Mouse (Mus musculus): Measurements from ENCODE around the gene Klhdc10.
"Not testable (repeated sequence)": the region's sequence is repeated elsewhere in the genome, so short reads cannot be mapped to it uniquely, and the experiment has no call there.

The Klhdc10 gene

GRCm38 (mm10) chr6:30401308-30402015, at the start of gene Klhdc10:
TSS of gene Klhdc10 (plus strand) at chr6:30401868.
- DNase-seq: peak; percentile 99

DNA sequence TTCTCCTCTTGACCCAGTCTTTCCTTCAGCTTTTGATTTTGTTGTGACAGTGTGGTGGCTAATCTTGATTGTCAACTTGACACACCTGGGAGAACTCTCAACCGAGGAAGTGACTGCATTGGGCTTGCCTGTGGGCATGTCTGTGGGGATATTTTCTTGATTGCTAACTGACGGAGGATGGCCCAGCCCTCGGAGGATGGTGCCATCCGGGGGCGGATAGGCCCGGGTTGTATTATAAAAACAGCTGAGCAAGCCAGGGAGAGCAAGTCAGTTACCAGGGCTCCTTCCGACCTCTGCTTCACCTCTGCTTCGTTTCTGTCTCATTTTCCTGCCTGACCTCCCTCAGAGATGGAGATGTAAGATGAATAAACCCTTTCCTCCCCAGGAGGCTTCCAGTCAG, 48.9 kb upstream of the Klhdc10 start:
- DNase-seq: no peak

GRCm38 (mm10) chr6:30353661-30354060, 48.0 kb upstream of the Klhdc10 start:
- no peak for DNase-seq

DNA sequence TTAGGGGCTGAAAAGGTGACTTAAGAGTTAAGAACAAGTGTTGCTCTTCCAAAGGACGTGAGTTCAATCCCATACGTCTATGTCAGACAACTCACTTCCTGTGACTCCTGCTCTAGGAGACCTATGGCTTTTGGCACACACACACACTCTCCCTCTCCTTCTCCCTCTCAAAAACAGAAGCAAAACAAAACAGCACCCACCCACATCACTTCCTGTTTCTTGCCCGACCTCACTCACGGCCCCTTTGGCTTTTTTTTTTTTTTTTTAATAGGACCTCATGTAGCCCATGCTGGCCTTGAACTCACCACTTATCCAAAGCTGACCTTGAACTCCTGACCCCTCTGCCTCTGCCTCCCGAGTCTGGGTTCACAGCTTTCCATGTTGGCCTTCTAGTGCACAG, 46.9 kb upstream of the Klhdc10 start:
- DNase-seq: no peak

DNA sequence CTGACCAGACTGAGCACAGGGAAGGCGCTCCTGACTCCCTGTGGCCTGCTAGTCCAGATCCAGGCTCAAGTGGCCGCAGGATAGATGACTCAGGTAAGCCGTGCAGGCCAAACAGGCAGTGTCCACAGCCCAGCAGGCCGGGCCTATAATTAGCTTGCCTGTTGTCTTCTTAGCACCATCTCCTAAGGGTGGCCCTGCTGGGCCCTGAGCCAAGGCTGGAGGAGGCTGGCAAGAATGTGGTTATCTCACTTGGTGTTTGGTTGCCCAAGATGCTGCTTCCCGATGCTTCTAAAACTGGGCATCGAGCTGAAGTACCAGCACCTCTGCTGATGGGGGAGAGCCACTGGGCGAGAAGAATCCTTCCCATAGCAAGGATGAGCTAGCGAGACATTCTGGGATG, 46.0 kb upstream of the Klhdc10 start:
- DNase-seq: peak; percentile 68 to 72

GRCm38 (mm10) chr6:30356161-30356560, 45.5 kb upstream of the Klhdc10 start:
- peak; percentile 52 to 54 for DNase-seq

DNA sequence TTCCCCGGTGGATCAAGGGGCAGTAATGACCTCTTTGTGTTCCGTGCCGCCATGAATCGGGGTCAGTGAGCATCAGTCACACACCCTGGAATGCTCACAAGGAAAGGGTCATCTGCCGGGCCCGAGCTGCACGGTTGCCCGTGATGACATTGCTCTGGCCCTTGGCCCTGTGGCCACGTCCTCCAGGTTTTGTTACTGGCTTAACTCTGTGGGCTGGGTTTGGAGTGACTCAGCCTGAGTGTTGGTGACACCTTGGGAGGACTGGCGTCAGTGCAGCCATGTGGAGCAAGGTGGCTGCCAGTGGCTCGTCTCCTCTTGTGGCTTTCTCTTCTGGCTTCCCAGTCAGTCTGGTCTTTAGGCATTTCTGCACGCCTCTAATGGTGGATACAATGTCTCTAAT, 45.0 kb upstream of the Klhdc10 start:
- peak; percentile 18 to 32 for DNase-seq

- peak; percentile 72 to 86 for DNase-seq
These were observed 44.0 kb upstream of the Klhdc10 start for GRCm38 (mm10) chr6:30357561-30358177.

GRCm38 (mm10) chr6:30359762-30360509, 41.7 kb upstream of the Klhdc10 start:
- DNase-seq: no peak

- no peak for DNase-seq
These were observed 37.9 kb upstream of the Klhdc10 start for GRCm38 (mm10) chr6:30363808-30364207.

DNA sequence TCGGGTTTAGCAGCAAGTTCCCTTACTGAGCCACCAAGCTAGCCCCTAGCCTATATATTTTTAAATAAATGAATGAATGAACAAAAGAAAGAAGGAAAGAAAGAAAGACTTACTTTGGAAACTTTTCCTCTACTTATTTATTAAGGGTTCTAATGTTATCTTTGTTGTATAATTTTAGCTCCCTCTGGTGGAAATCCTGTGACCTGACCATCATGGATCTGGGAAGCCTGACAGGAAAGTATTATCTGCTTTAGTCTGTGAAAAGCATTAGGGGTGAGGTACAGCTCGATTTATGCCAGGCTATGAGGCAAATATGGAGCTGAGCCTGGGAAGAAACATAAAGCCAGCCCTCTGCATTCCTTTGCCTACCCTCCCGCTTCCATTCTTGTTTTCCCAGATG, 32.4 kb upstream of the Klhdc10 start:
- DNase-seq: no peak

GRCm38 (mm10) chr6:30372627-30373369, 28.9 kb upstream of the Klhdc10 start:
- DNase-seq: no peak

DNA sequence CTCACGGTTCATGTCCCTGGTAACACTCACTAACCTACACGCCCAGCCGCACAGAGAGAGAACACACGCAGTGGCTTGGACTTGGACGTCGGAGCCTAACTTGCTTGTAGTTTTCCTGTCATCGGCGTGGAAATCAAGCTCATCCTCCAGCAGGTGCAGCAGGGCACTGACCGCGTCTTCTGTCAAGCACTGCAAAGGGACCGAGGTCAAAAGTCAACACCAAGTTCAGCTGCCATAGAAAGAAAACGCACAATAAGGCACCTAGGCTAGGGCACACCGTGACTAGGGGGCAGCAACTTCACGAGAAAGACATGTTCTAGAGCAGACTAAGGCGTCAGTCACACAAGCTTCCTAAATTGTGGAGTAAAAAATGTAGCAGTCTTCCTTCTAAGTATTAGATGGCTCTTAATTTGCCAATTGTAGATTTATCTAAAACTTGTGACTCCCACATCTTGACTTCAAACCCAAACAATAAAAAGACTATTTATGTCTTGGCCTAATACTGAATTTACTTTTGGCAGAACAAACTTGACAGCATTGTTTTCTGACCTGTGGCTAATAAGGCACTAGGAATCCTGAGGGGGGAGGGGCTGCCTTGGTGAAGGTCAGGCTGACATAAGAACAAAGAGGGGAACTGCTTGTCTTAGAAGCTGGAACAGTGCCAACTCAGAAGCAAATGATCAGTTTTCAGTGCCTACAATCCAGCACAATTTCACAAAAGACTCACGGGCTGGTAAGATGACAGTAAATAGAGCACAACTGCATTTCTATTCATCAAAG, 26.7 kb upstream of the Klhdc10 start:
- no peak for DNase-seq

DNA sequence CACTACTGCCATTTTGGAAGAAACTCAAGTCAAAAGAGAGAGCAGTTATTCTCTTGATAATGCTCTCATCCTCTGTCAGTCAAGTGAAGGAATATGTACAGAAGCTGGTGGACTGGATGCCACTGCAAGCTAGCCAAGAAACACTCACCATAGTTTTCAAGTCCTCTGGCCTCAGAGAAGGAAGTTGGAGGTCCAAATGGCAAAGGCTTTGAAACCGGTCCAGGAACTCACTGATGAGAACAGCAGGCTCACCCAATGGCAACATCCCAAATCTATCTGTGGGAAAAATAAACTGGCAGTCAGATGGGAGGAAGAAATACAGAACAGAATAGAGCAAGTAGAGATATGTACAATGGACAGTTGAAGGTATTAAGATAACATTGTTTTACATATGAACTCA, 25.9 kb upstream of the Klhdc10 start:
- peak; percentile 42 to 57 for DNase-seq

DNA sequence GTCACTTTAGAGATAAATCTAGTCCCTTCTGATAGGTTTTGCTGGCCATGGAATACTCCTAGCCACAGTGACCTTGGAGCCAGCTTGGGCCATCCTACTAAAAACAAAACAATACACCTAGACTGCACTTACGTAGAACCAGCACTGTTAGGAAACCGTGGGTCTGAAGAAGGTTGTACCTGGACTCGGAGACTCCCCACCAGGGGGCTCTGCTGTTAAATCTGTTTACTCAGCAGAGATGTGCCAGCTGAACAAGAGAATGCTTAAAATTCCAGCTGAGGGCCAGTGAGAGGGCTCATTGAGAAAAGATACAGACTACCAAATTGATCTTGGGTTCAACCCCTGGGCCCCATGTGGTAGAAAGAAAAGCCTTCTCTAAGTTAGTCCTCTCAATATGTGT, 20.6 kb upstream of the Klhdc10 start:
- DNase-seq: no peak

DNA sequence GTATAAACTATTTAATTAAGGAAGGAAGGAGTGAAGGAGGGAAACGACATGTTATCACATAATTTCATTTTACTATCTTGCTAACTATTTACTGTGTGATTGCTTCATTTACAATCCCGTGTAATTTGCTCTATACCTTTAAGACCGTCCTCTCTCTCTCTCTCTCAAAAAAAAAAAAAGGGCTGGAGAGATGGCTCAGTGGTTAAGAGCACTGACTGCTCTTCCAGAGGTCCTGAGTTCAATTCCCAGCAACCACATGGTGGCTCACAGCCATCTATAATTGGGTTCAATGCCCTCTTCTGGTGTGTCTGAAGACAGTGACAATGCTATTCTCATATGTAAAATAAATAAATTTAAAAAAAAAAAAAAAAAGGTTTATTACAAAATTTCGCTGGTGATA, 11.4 kb upstream of the Klhdc10 start:
- not testable (repeated sequence) for DNase-seq

- peak; percentile 77 to 79 for DNase-seq
These were observed 10.7 kb upstream of the Klhdc10 start, which contains the start of gene Zc3hc1 for GRCm38 (mm10) chr6:30390714-30391697. TSS of gene Zc3hc1 (minus strand) at chr6:30391028.

DNA sequence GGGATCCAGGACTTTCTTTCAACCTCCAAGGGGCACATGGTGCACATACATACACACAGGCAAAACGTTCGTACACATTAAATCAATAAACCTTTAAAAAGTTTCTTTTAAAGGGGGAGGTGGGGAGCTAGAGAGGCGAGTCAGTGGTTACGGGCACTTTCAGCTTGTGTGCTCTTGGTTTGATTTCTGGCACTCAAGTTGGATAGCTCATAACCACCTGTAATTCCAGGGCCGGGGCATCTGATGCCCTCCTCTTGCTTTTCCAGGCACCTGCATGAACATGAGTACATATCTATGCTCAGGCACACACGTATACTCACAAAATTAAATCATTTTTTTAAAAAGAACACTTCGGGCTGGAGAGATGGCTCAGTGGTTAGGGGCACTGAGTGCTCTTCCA, 9.7 kb upstream of the Klhdc10 start:
- no peak for DNase-seq

GRCm38 (mm10) chr6:30400146-30400545, 1.5 kb upstream of the Klhdc10 start:
- no peak for DNase-seq

DNA sequence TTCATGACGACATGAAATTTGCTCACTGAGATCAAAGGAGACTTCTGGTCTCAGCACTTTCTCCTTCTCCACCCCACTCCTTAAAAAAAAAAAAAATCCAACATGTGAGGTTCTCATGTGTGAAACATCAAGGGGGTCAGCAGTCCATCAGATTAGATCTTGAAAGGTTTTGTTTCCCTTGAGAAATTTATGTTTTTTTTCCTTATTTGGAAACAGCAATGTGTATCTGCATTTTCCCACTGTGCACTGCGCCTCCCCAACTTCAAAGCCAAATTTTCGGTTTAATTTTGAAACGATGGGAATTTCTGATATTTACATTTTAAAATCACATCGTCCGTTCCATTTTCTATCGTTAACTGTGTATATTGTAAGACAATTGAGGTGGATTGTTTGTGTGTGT, 952 bp upstream of the Klhdc10 start:
- DNase-seq: no peak

GRCm38 (mm10) chr6:30402091-30402491, 423 bp downstream of the Klhdc10 start:
- DNase-seq: peak in 1 of 2 experiments; percentile 50
